Mouse (Mus musculus): ENCODE results near the gene Cacng6. TPM values are rescaled to one million over a fixed set of nuclear protein-coding genes. Genes with fewer than 3 reads are reported as not detected.
A peak's percentile ranks its signal among the peaks of the same experiment; 100 is the strongest.

Cacng6 gene
- polyA plus RNA-seq, 1 experiment from 2014 or later: 9.6 TPM

Small RNA genes within 50 kb of the gene (microRNA-seq; reads per million reads assigned to microRNA genes)
- gene Gm23450: 2.5 reads per million, percentile 2 among the genes with 10 or more reads in this experiment

Other genes starting within 250 kb of the Cacng6 start
- 0.06 TPM in 1 of 2 replicates, not detected in the other for gene Nlrp12, start 174.5 kb upstream of the Cacng6 start, polyA plus RNA-seq (2016; fragmentation: Nextera tagmentation; extraction: Ambion mirVana)
- gene Myadm, start 135.1 kb upstream of the Cacng6 start, polyA plus RNA-seq (2016; fragmentation: Nextera tagmentation; extraction: Ambion mirVana): 127 and 180 TPM in 2 replicates
- 0.16 and 0.35 TPM in 2 replicates for gene Prkcg, start 135.0 kb upstream of the Cacng6 start, polyA plus RNA-seq (2016; fragmentation: Nextera tagmentation; extraction: Ambion mirVana)
- 0.22 and 1.3 TPM in 2 replicates for gene Cacng7, start 91.2 kb upstream of the Cacng6 start, polyA plus RNA-seq (2016; fragmentation: Nextera tagmentation; extraction: Ambion mirVana)
- gene Cacng8, start 33.5 kb upstream of the Cacng6 start, polyA plus RNA-seq (2016; fragmentation: Nextera tagmentation; extraction: Ambion mirVana): 1.8 and 2.3 TPM in 2 replicates
- not detected in 2 replicates for gene Tarm1, start 78.4 kb downstream of the Cacng6 start, polyA plus RNA-seq (2016; fragmentation: Nextera tagmentation; extraction: Ambion mirVana)
- 0.16 and 0.27 TPM in 2 replicates for gene Oscar, start 192.0 kb downstream of the Cacng6 start, polyA plus RNA-seq (2016; fragmentation: Nextera tagmentation; extraction: Ambion mirVana)
- gene Ndufa3, start 193.2 kb downstream of the Cacng6 start, polyA plus RNA-seq (2016; fragmentation: Nextera tagmentation; extraction: Ambion mirVana): 486 and 602 TPM in 2 replicates
- gene Tfpt, start 205.7 kb downstream of the Cacng6 start, polyA plus RNA-seq (2016; fragmentation: Nextera tagmentation; extraction: Ambion mirVana): 19.4 and 34.5 TPM in 2 replicates
- gene Prpf31, start 205.8 kb downstream of the Cacng6 start, polyA plus RNA-seq (2016; fragmentation: Nextera tagmentation; extraction: Ambion mirVana): 90.1 and 121 TPM in 2 replicates
- 40.7 and 56.4 TPM in 2 replicates for gene Cnot3, start 221.1 kb downstream of the Cacng6 start, polyA plus RNA-seq (2016; fragmentation: Nextera tagmentation; extraction: Ambion mirVana)
- gene Leng1, start 241.6 kb downstream of the Cacng6 start, polyA plus RNA-seq (2016; fragmentation: Nextera tagmentation; extraction: Ambion mirVana): 19.5 and 19.6 TPM in 2 replicates

All from heart, embryonic 10.5 days (tissue).